Mouse (Mus musculus) CD4-positive, CD25-positive, alpha-beta regulatory T cell, adult 2 months (primary cell): ENCODE data around the gene Cnot2.

Source experiments
- DNase-seq: peaks from one replicate; pipeline ENCODE4 v3.0.0-alpha.2; 2012; ENCODE audit warnings: low read depth, low spot score

Cnot2 gene

GRCm38 (mm10) chr10:116480988-116481387 is 100.3 kb downstream of the Cnot2 start:
- no peak for DNase-seq

GRCm38 (mm10) chr10:116476559-116476958 is 104.8 kb downstream of the Cnot2 start:
- no peak for DNase-seq

GRCm38 (mm10) chr10:116475725-116476124 is 105.6 kb downstream of the Cnot2 start:
- no peak for DNase-seq

GRCm38 (mm10) chr10:116473759-116474549 is 107.4 kb downstream of the Cnot2 start, which contains the start of gene Kcnmb4:
Kcnmb4 (minus strand) TSS chr10:116473878.
- peak; percentile 74 for DNase-seq

GRCm38 (mm10) chr10:116473071-116473758 is 108.1 kb downstream of the Cnot2 start:
- DNase-seq: peak; percentile 81

- DNase-seq: no peak
Measured at GRCm38 (mm10) chr10:116472579-116472978, 108.7 kb downstream of the Cnot2 start.

GRCm38 (mm10) chr10:116470306-116470925 is 110.9 kb downstream of the Cnot2 start:
- no peak for DNase-seq

GRCm38 (mm10) chr10:116468094-116468493 is 113.2 kb downstream of the Cnot2 start:
- no peak for DNase-seq

- peak; percentile 68 for DNase-seq
Measured at GRCm38 (mm10) chr10:116463753-116464345, 117.5 kb downstream of the Cnot2 start.

GRCm38 (mm10) chr10:116461443-116461842 is 119.9 kb downstream of the Cnot2 start:
- no peak for DNase-seq

- no peak for DNase-seq
Measured at GRCm38 (mm10) chr10:116458786-116459185, 122.5 kb downstream of the Cnot2 start.

- DNase-seq: peak; percentile 11
Measured at GRCm38 (mm10) chr10:116452771-116453170, 128.5 kb downstream of the Cnot2 start.

GRCm38 (mm10) chr10:116450621-116451020 is 130.7 kb downstream of the Cnot2 start:
- no peak for DNase-seq

GRCm38 (mm10) chr10:116448166-116448565 is 133.1 kb downstream of the Cnot2 start:
- no peak for DNase-seq

GRCm38 (mm10) chr10:116447176-116447575 is 134.1 kb downstream of the Cnot2 start:
- DNase-seq: no peak

GRCm38 (mm10) chr10:116446040-116446439 is 135.3 kb downstream of the Cnot2 start:
- DNase-seq: no peak

GRCm38 (mm10) chr10:116444826-116445225 is 136.5 kb downstream of the Cnot2 start:
- DNase-seq: no peak

- peak; percentile 7 for DNase-seq
Measured at GRCm38 (mm10) chr10:116444371-116444770, 136.9 kb downstream of the Cnot2 start.

GRCm38 (mm10) chr10:116440946-116441345 is 140.4 kb downstream of the Cnot2 start:
- no peak for DNase-seq

GRCm38 (mm10) chr10:116440088-116440487 is 141.2 kb downstream of the Cnot2 start:
- DNase-seq: no peak

- no peak for DNase-seq
Measured at GRCm38 (mm10) chr10:116435455-116435854, 145.9 kb downstream of the Cnot2 start.
